Mouse (Mus musculus) bone marrow macrophage, adult 2 months (primary cell): ENCODE measurements around the gene Mdm2. TPM values are rescaled to one million over a fixed set of nuclear protein-coding genes. Genes with fewer than 3 reads are reported as not detected.

Experiments
- H3K27ac ChIP-seq: 2 replicates; pipeline ENCODE4 v1.5.1; 2012; ENCODE audit warnings: low read depth, low read length; ENCODE audit not compliant: insufficient read depth
- H3K4me1 ChIP-seq: 2 replicates; pipeline ENCODE4 v1.6.1; 2012; ENCODE audit warnings: low read length; ENCODE audit not compliant: control insufficient read depth, insufficient read depth
- H3K4me3 ChIP-seq: 2 replicates; pipeline ENCODE4 v1.5.1; 2012; ENCODE audit warnings: mild to moderate bottlenecking, low read length, moderate library complexity; ENCODE audit not compliant: insufficient read depth
- CTCF ChIP-seq: IDR thresholded peaks from 2 replicates; pipeline ENCODE4 v1.5.1; 2012; ENCODE audit warnings: low read depth, mild to moderate bottlenecking, low read length, moderate library complexity
- POLR2A ChIP-seq: IDR thresholded peaks from 2 replicates; pipeline ENCODE4 v1.6.1; 2012; ENCODE audit warnings: mild to moderate bottlenecking, low read depth, low read length, borderline replicate concordance
- polyA plus RNA-seq: library from polyadenylated mRNA; stranded (reverse); fragments of >200 nt; gene quantifications from 2 replicates; pipeline ENCODE4 v1.2.4, GENCODE M21; 2012; ENCODE audit not compliant: missing spikeins, insufficient read depth, insufficient read length

Mdm2 gene
- polyA plus RNA-seq, 1 experiment: 95.5 TPM

- peaks cover 14% of the 10 kb centered on the region for H3K4me1 ChIP-seq
- TF ChIP-seq CTCF (no peak), POLR2A (no peak)
- H3K4me3 ChIP-seq: peak overlapping the region; percentile 33
- no peak overlapping the region for H3K27ac ChIP-seq
Measured at GRCm38 (mm10) chr10:117676644-117677313, 33.8 kb downstream of the Mdm2 start.

DNA sequence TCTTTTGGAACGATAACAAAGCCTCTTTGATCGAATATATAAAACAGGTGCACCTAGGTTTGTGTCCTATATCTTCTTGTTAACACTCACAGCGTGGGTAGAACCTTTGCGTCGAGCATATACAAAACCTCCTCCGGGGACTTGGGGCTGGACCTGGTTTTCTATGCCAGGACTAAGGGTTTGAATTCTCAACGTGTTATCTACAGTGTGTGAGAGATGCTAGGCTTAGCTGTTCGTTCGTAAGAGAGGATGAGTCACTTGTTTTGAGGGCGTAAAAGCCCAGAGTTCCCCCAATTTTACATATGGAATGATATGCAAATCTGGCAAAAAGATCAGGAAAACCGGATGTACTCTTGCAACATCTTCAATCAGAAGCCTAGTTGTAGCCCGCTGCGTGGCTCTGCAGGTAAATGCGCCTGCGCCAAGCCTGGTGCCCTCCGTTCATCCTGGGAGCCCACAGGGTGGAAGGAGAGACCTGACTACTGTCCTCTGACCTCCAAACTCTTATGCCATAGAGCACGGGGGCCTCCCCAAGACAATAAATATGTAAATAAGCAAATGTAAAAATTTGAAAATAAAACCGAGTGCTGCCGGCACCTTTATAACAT is 34.4 kb downstream of the Mdm2 start:
- H3K4me1 ChIP-seq: peaks cover 14% of the 10 kb centered on the region
- no peak overlapping the region for H3K27ac ChIP-seq
- TF ChIP-seq CTCF (no peak), POLR2A (no peak)
- peak overlapping the region; percentile 33 for H3K4me3 ChIP-seq

DNA sequence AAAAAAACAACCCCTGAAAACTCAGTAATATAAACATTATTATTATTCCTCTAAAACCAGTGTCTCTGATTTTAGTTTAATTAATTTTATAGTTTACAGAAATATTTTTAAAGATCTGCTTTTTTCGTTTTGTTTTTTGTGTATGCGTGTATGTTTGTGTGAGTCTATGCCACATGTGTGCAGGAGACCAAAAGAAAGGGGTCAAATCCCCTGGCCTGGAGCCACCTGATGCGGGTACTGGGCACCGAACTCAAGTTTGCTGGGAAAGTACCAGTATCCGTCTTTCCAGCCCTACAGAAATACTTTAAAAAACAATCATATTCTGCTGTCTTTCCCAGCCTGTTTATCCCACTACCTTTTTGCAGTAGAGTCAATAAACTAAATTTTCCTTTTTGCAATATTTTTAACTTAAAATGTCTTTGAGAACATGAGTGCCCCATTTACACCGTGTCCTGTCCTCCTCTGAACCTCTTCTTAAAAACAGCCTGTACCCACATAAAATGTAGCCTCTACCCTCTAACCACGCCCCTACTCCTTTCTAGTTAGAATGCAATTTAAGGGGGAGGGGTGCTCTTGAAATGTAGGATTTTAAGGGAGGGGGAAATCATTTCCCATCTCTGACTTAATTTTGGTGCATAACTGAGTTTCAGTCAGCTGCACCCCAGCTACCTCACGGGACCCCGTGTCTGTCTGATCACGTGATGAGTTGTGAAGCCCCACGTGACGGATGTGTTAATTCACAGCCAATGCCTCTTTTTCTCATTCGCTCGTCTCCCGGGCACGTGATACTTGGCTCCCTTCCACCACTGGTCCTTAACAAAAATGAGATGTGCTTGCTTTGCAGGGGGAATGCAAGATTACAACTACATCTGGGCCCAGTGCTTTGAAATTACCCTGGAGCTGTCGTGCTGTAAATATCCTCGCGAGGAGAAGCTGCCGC is 35.2 kb downstream of the Mdm2 start:
- H3K4me3 ChIP-seq: peak overlapping the region; percentile 33
- TF ChIP-seq CTCF (no peak), POLR2A (no peak)
- no peak overlapping the region for H3K27ac ChIP-seq
- H3K4me1 ChIP-seq: peaks cover 14% of the 10 kb centered on the region

DNA sequence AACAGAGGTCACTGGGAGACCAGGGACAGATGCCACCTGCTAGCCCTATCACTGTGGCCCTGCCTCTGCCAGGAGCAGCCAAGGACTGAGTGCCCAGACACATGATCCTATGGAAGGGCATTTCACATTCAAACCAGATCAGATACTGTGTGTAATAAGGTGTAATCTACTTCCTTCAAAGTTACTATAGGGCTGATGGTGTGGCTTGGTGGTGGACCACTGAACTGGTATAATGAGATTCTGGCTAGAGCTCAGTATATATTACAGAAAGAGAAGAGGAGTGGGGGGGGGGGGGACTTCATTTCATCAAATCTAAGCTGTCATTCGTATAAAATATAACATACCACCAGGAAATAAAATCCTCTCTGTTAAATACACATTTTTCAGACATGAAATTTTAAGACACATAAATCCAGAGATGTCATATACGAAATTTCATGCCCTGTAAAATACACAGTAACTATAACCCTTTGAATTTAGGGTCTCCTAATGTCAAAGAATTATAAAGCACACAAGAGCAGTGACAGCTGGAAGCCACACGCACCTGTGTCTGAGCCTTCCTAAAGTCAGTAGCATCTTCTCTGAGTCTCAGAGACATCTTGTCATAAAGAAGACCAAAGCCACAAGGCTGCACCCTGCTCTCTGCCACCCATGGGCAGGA is 36.1 kb downstream of the Mdm2 start:
- Histone ChIP-seq H3K4me3 (no peak overlapping the region), H3K4me1 (peaks cover 14% of the 10 kb centered on the region), H3K27ac (no peak overlapping the region)
- TF ChIP-seq CTCF (no peak), POLR2A (no peak)

DNA sequence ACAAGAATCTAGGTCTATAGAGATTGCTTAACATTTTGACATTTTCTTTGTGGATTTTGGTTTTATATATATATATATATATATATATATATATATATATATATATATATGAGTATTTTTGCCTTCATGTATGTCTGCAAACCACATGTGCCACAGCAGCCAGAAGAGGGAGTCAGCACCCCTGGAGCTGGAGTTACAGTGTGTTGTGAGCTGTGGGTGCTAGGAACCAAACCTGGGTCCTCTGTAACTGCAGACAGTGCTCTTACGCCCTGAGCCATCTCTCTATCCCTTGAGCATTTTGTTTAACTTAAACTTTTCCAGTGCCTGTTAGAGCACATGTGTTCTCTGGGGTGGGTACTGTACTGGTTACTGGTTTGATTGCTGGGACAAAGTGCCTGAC is 36.6 kb downstream of the Mdm2 start:
- TF ChIP-seq POLR2A (no peak), CTCF (no peak)
- Histone ChIP-seq H3K4me1 (peaks cover 14% of the 10 kb centered on the region), H3K4me3 (no peak overlapping the region), H3K27ac (no peak overlapping the region)

- Histone ChIP-seq H3K4me1 (peaks cover 14% of the 10 kb centered on the region), H3K27ac (no peak overlapping the region), H3K4me3 (no peak overlapping the region)
- TF ChIP-seq CTCF (no peak), POLR2A (no peak)
Measured at GRCm38 (mm10) chr10:117672693-117673092, 37.9 kb downstream of the Mdm2 start.

GRCm38 (mm10) chr10:117671930-117672666 is 38.5 kb downstream of the Mdm2 start:
- H3K4me3 ChIP-seq: no peak overlapping the region
- TF ChIP-seq CTCF (no peak), POLR2A (no peak)
- peaks cover 14% of the 10 kb centered on the region for H3K4me1 ChIP-seq
- no peak overlapping the region for H3K27ac ChIP-seq

GRCm38 (mm10) chr10:117671266-117671665 is 39.3 kb downstream of the Mdm2 start:
- TF ChIP-seq POLR2A (no peak), CTCF (no peak)
- H3K4me1 ChIP-seq: peaks cover 8% of the 10 kb centered on the region
- H3K27ac ChIP-seq: no peak overlapping the region
- H3K4me3 ChIP-seq: no peak overlapping the region

GRCm38 (mm10) chr10:117670791-117671190 is 39.8 kb downstream of the Mdm2 start:
- TF ChIP-seq CTCF (no peak), POLR2A (no peak)
- no peak overlapping the region for H3K27ac ChIP-seq
- peaks cover 4% of the 10 kb centered on the region; the same call in 1 of the 2 replicates for H3K4me1 ChIP-seq
- H3K4me3 ChIP-seq: no peak overlapping the region
